Mouse (Mus musculus) common myeloid progenitor, adult 5-6 weeks (primary cell): ENCODE data around the gene Tspoap1. TPM values are rescaled to one million over a fixed set of nuclear protein-coding genes. Genes with fewer than 3 reads are reported as not detected.

Source experiments
- ATAC-seq: replicated peaks from 2 replicates; pipeline ENCODE4 v1.8.0; 2016; ENCODE audit warnings: low read depth, mild to moderate bottlenecking, moderate TSS enrichment, inconsistent platforms; ENCODE audit not compliant: poor library complexity, severe bottlenecking
- total RNA-seq: library from RNA; stranded (forward); fragments of 200-1000, 187-1606 nt; gene quantifications from 2 replicates; pipeline ENCODE4 v1.2.3, GENCODE M21; 2017

Gene Tspoap1
- total RNA-seq, 1 experiment from 2014 or later = 8.4 TPM

- no peak for ATAC-seq
Observed at GRCm38 (mm10) chr11:87743691-87744090, 16.6 kb upstream of the Tspoap1 start.

GRCm38 (mm10) chr11:87744964-87745363, 15.4 kb upstream of the Tspoap1 start:
- no peak for ATAC-seq

- no peak for ATAC-seq
Observed at GRCm38 (mm10) chr11:87745632-87746555, 14.4 kb upstream of the Tspoap1 start.

GRCm38 (mm10) chr11:87747312-87747711, 13.0 kb upstream of the Tspoap1 start:
- ATAC-seq = no peak

GRCm38 (mm10) chr11:87747716-87748115, 12.6 kb upstream of the Tspoap1 start:
- ATAC-seq = no peak

GRCm38 (mm10) chr11:87748132-87749119, 11.9 kb upstream of the Tspoap1 start:
- ATAC-seq = peak; percentile 49

GRCm38 (mm10) chr11:87749192-87750042, 10.9 kb upstream of the Tspoap1 start:
- ATAC-seq = peak; percentile 67

- ATAC-seq = 0 out of 2 replicates have a peak, but pooled peaks have one; percentile 10
Observed at GRCm38 (mm10) chr11:87750043-87750421, 10.3 kb upstream of the Tspoap1 start.

- ATAC-seq = no peak
Observed at GRCm38 (mm10) chr11:87750521-87750920, 9.8 kb upstream of the Tspoap1 start.

GRCm38 (mm10) chr11:87751031-87751430, 9.3 kb upstream of the Tspoap1 start:
- no peak for ATAC-seq

GRCm38 (mm10) chr11:87751491-87751966, 8.8 kb upstream of the Tspoap1 start:
- peak; percentile 7; the same call in 1 of the 2 replicates for ATAC-seq

- no peak for ATAC-seq
Observed at GRCm38 (mm10) chr11:87752307-87752706, 8.0 kb upstream of the Tspoap1 start.

GRCm38 (mm10) chr11:87753255-87753654, 7.1 kb upstream of the Tspoap1 start:
- ATAC-seq = no peak

- no peak for ATAC-seq
Observed at GRCm38 (mm10) chr11:87753891-87754501, 6.3 kb upstream of the Tspoap1 start.

GRCm38 (mm10) chr11:87754603-87755002, 5.7 kb upstream of the Tspoap1 start:
- ATAC-seq = no peak

- ATAC-seq = peak; percentile 43
Observed at GRCm38 (mm10) chr11:87755360-87756017, 4.9 kb upstream of the Tspoap1 start.

GRCm38 (mm10) chr11:87756251-87756820, 4.0 kb upstream of the Tspoap1 start:
- ATAC-seq = peak; percentile 2; the same call in 1 of the 2 replicates
